ENCODE assay signal across 18 mouse cellular contexts in genomic region chr19:60073328-60073727, GRCm38 (mm10).
A peak's percentile ranks its signal among the peaks of the same experiment; 100 is the strongest.
DNase-seq lines count a peak whose midpoint lies in the region; ATAC-seq and TF ChIP-seq lines count a peak whose summit lies in the region.
"Had no signal": no experiment of that assay in that cellular context is flagged by ENCODE, and none has a peak within 500 bp of the region (broad histone marks: within the 10 kb centered on the region; RNA-seq: fewer than 3 reads in every experiment).

No protein-coding gene starts in this region.

- WGBS in heart, postnatal 0 days, result 16% methylated on average over 1 of the region's 1 CpGs
- whole genome bisulfite sequencing in lung, postnatal 0 days, result 48% methylated on average over 1 of the region's 1 CpGs

- TF ChIP-seq CTCF in ES-Bruce4 (IDR thresholded peaks at IDR 0.05; ENCODE audit: low read depth, low read length), result no peak
- TF ChIP-seq CTCF in heart, postnatal 0 days (IDR thresholded peaks at IDR 0.05; ENCODE audit: low read depth), result no peak
- TF ChIP-seq CTCF in lung, postnatal 0 days (IDR thresholded peaks at IDR 0.05), result no peak

- TF ChIP-seq EP300 in ES-Bruce4 (IDR thresholded peaks at IDR 0.05; ENCODE audit: insufficient read depth, low read depth, low read length), result no peak
- peak; percentile 52; the same call in 1 of the 2 replicates for TF ChIP-seq EP300 in heart, postnatal 0 days (IDR thresholded peaks at IDR 0.05; ENCODE audit: low read depth)
- peak; percentile 97 for TF ChIP-seq EP300 in lung, postnatal 0 days (IDR thresholded peaks at IDR 0.05)

- no peaks in the 10 kb centered on the region for H3K36me3 ChIP-seq in ES-Bruce4 (ENCODE audit: control insufficient read depth, insufficient read depth, low read length, poor library complexity, severe bottlenecking)
- H3K36me3 ChIP-seq in heart, postnatal 0 days (replicated peaks; ENCODE audit: control insufficient read depth, insufficient read depth, low read length), result no peaks in the 10 kb centered on the region
- H3K36me3 ChIP-seq in lung, postnatal 0 days (ENCODE audit: insufficient read depth, low read length), result no peaks in the 10 kb centered on the region
- H3K36me3 ChIP-seq: intestine, embryonic 15.5 days; midbrain, embryonic 15.5 days; neural tube, embryonic 12.5 days; stomach, embryonic 15.5 days had no signal

- H3K4me2 ChIP-seq in heart, postnatal 0 days (ENCODE audit: low read depth, low read length), result no peak overlapping the region
- no peak overlapping the region for H3K4me2 ChIP-seq in lung, postnatal 0 days (replicated peaks; ENCODE audit: low read depth, low read length)
- H3K4me2 ChIP-seq: intestine, embryonic 15.5 days; midbrain, embryonic 15.5 days; neural tube, embryonic 12.5 days; stomach, embryonic 15.5 days had no signal

- H3K4me3 ChIP-seq in ES-Bruce4 (ENCODE audit: low read depth, low read length), result no peak overlapping the region
- no peak overlapping the region for H3K4me3 ChIP-seq in heart, postnatal 0 days (ENCODE audit: low read depth, low read length)
- H3K4me3 ChIP-seq in lung, postnatal 0 days (ENCODE audit: low read depth, low read length), result no peak overlapping the region
- H3K4me3 ChIP-seq: intestine, embryonic 15.5 days; left cerebral cortex, adult 2 months; midbrain, embryonic 15.5 days; neural tube, embryonic 12.5 days; stomach, embryonic 15.5 days had no signal

- no peaks in the 10 kb centered on the region for H3K9me3 ChIP-seq in ES-Bruce4 (replicated peaks; ENCODE audit: control insufficient read depth, insufficient read depth, low read length, poor library complexity, severe bottlenecking)
- H3K9me3 ChIP-seq in heart, postnatal 0 days (replicated peaks; ENCODE audit: control insufficient read depth, low read length), result no peaks in the 10 kb centered on the region
- no peaks in the 10 kb centered on the region for H3K9me3 ChIP-seq in lung, postnatal 0 days (ENCODE audit: low read length)
- H3K9me3 ChIP-seq: intestine, embryonic 15.5 days; midbrain, embryonic 15.5 days; neural tube, embryonic 12.5 days; stomach, embryonic 15.5 days had no signal

- H3K9ac ChIP-seq in ES-Bruce4 (ENCODE audit: low read depth, poor library complexity, severe bottlenecking), result no peak overlapping the region
- no peak overlapping the region for H3K9ac ChIP-seq in heart, postnatal 0 days (replicated peaks; ENCODE audit: low read depth, low read length)
- H3K9ac ChIP-seq in lung, postnatal 0 days (replicated peaks; ENCODE audit: low read depth), result no peak overlapping the region
- H3K9ac ChIP-seq: intestine, embryonic 15.5 days; midbrain, embryonic 15.5 days; neural tube, embryonic 12.5 days; stomach, embryonic 15.5 days had no signal

- H3K27me3 ChIP-seq in ES-Bruce4 (ENCODE audit: control insufficient read depth, insufficient read depth, low read length, poor library complexity, severe bottlenecking), result no peaks in the 10 kb centered on the region
- H3K27me3 ChIP-seq in heart, postnatal 0 days (ENCODE audit: control insufficient read depth, insufficient read depth, low read length), result no peaks in the 10 kb centered on the region
- H3K27me3 ChIP-seq in lung, postnatal 0 days (replicated peaks; ENCODE audit: insufficient read depth, low read length), result no peaks in the 10 kb centered on the region
- H3K27me3 ChIP-seq: intestine, embryonic 15.5 days; midbrain, embryonic 15.5 days; neural tube, embryonic 12.5 days; stomach, embryonic 15.5 days had no signal

- peak; percentile 79 for ATAC-seq in heart, postnatal 0 days (ENCODE audit: insufficient read depth, low read depth)
- peak; percentile 95 for ATAC-seq in lung, postnatal 0 days
- no peak for ATAC-seq in CD4-positive, CD25-positive, alpha-beta regulatory T cell, adult 4 months
- ATAC-seq: intestine, embryonic 15.5 days; midbrain, embryonic 15.5 days had no signal

- H3K4me1 ChIP-seq in ES-Bruce4 (ENCODE audit: control insufficient read depth, insufficient read depth, low read length), result no peaks in the 10 kb centered on the region
- H3K4me1 ChIP-seq in heart, postnatal 0 days (ENCODE audit: control insufficient read depth, insufficient read depth), result no peaks in the 10 kb centered on the region
- no peaks in the 10 kb centered on the region for H3K4me1 ChIP-seq in lung, postnatal 0 days (ENCODE audit: insufficient read depth, low read depth, low read length)
- H3K4me1 ChIP-seq: intestine, embryonic 15.5 days; midbrain, embryonic 15.5 days; neural tube, embryonic 12.5 days; stomach, embryonic 15.5 days had no signal

- no peak for TF ChIP-seq POLR2A in ES-Bruce4 (IDR thresholded peaks at IDR 0.05; ENCODE audit: insufficient read depth, low read length)

- DNase-seq in gastrocnemius, adult 18-20 months (ENCODE audit: low spot score), result peak; percentile 44
- DNase-seq in gastrocnemius, postnatal 4 days (ENCODE audit: low spot score in 2 of 2), result no peak
- DNase-seq in heart, postnatal 0 days (ENCODE audit: low spot score), result peak; percentile 44
- peak; percentile 74 for DNase-seq in lung, postnatal 0 days (ENCODE audit: low spot score)
- DNase-seq in right cerebral cortex, adult 18-20 months, result no peak
- DNase-seq in cerebellum, postnatal 10 days, result no peak
- DNase-seq: adrenal gland, postnatal 25 days; kidney, postnatal 4 days; liver; thymus, postnatal 14 days had no signal

- peak overlapping the region; percentile 61; the same call in 1 of the 2 replicates for H3K27ac ChIP-seq in ES-Bruce4 (ENCODE audit: insufficient read depth, low read length)
- peak overlapping the region; percentile 69; the same call in 1 of the 2 replicates for H3K27ac ChIP-seq in heart, postnatal 0 days (ENCODE audit: low read depth)
- H3K27ac ChIP-seq in lung, postnatal 0 days (ENCODE audit: low read length), result no peak overlapping the region
- H3K27ac ChIP-seq: intestine, embryonic 15.5 days; left cerebral cortex, adult 2 months; macrophage; midbrain, embryonic 15.5 days; neural tube, embryonic 12.5 days; stomach, embryonic 15.5 days had no signal

Comparison
In these comparisons a context has a peak if more than half of its experiments do, and no peak if none do; other contexts are left out.
1. DNase-seq: peak in gastrocnemius, adult 18-20 months (single experiment), heart, postnatal 0 days (single experiment) and lung, postnatal 0 days (single experiment); none in gastrocnemius, postnatal 4 days (0 of 2), right cerebral cortex, adult 18-20 months (single experiment) and cerebellum, postnatal 10 days (0 of 2).